18 mouse cellular contexts compared by ENCODE assay signal in genomic region chr14:12132046-12132615, GRCm38 (mm10).
DNase-seq lines count a peak whose midpoint lies in the region; ATAC-seq and TF ChIP-seq lines count a peak whose summit lies in the region.
"Had no signal": no experiment of that assay in that cellular context is flagged by ENCODE, and none has a peak within 500 bp of the region (broad histone marks: within the 10 kb centered on the region; RNA-seq: fewer than 3 reads in every experiment).

No protein-coding gene starts in this region.

- TF ChIP-seq EP300 in liver, postnatal 0 days (IDR thresholded peaks at IDR 0.05; ENCODE audit: low read depth): no peak

- H3K4me3 ChIP-seq in gastrocnemius, adult 2 months: no peak overlapping the region
- H3K4me3 ChIP-seq in kidney, embryonic 16.5 days (ENCODE audit: low read length): no peak overlapping the region
- H3K4me3 ChIP-seq in liver, postnatal 0 days (ENCODE audit: low read depth, low read length): no peak overlapping the region
- H3K4me3 ChIP-seq: embryonic facial prominence, embryonic 10.5 days; forebrain, embryonic 15.5 days; heart, embryonic 15.5 days; hindbrain, embryonic 12.5 days; liver, embryonic 15.5 days; midbrain, embryonic 15.5 days had no signal

- no peak overlapping the region for H3K9ac ChIP-seq in kidney, embryonic 16.5 days (replicated peaks; ENCODE audit: low read length)
- H3K9ac ChIP-seq in liver, postnatal 0 days (replicated peaks): no peak overlapping the region
- H3K9ac ChIP-seq: forebrain, embryonic 15.5 days; heart, embryonic 15.5 days; hindbrain, embryonic 12.5 days; liver, embryonic 15.5 days; midbrain, embryonic 15.5 days had no signal

- peak; percentile 79 for ATAC-seq in kidney, embryonic 16.5 days (ENCODE audit: low FRiP score, low TSS enrichment)
- ATAC-seq in liver, postnatal 0 days: no peak
- ATAC-seq: forebrain, embryonic 15.5 days; inflammation-experienced regulatory T-cells, adult 6 months; midbrain, embryonic 15.5 days had no signal

- no peaks in the 10 kb centered on the region for H3K27me3 ChIP-seq in kidney, embryonic 16.5 days (ENCODE audit: insufficient read depth, low read length)
- H3K27me3 ChIP-seq in liver, postnatal 0 days (ENCODE audit: insufficient read depth, low read length): no peaks in the 10 kb centered on the region
- H3K27me3 ChIP-seq: forebrain, embryonic 15.5 days; heart, embryonic 15.5 days; hindbrain, embryonic 12.5 days; liver, embryonic 15.5 days; midbrain, embryonic 15.5 days had no signal

- intact Hi-C loops in gastrocnemius, adult 2 months (cut with DNase I): loop anchor here (10.0 kb wide), 3 partner anchors 267 to 827 kb away; no protein-coding TSS in a partner anchor
- intact Hi-C loops in gastrocnemius, postnatal 36 days (cut with DNase I): no loop called here

- no peaks in the 10 kb centered on the region; the same call in 1 of the 2 replicates for H3K4me1 ChIP-seq in kidney, embryonic 16.5 days (ENCODE audit: insufficient read depth, low read length)
- no peaks in the 10 kb centered on the region; the same call in 1 of the 2 replicates for H3K4me1 ChIP-seq in liver, postnatal 0 days (ENCODE audit: insufficient read depth)
- H3K4me1 ChIP-seq: embryonic facial prominence, embryonic 10.5 days; forebrain, embryonic 15.5 days; heart, embryonic 15.5 days; hindbrain, embryonic 12.5 days; liver, embryonic 15.5 days; midbrain, embryonic 15.5 days had no signal

- no peak overlapping the region for H3K4me2 ChIP-seq in kidney, embryonic 16.5 days (replicated peaks; ENCODE audit: low read depth, low read length)
- H3K4me2 ChIP-seq in liver, postnatal 0 days (ENCODE audit: low read depth, low read length): no peak overlapping the region
- H3K4me2 ChIP-seq: forebrain, embryonic 15.5 days; heart, embryonic 15.5 days; hindbrain, embryonic 12.5 days; liver, embryonic 15.5 days; midbrain, embryonic 15.5 days had no signal

- 55% methylated on average over 7 of the region's 7 CpGs for WGBS in kidney, embryonic 16.5 days
- 64% methylated on average over 7 of the region's 7 CpGs for WGBS in liver, postnatal 0 days (ENCODE audit: insufficient replicate concordance)

- DNase-seq in gastrocnemius, adult 2 months: no peak
- no peak for DNase-seq in gastrocnemius, postnatal 36 days
- DNase-seq in adrenal gland, postnatal 14 days: peak; percentile 29
- DNase-seq in lung, postnatal 10 days: peak; percentile 30
- DNase-seq in liver, postnatal 0 days: no peak
- no peak for DNase-seq in retina, postnatal 1 day
- DNase-seq in gastrocnemius, postnatal 4 days (ENCODE audit: low spot score in 2 of 2): no peak
- DNase-seq: cerebellum, adult 2 months; heart, adult 18-20 months; thymus, adult 18-20 months had no signal

- TF ChIP-seq CTCF in gastrocnemius, adult 2 months (IDR thresholded peaks at IDR 0.05): no peak
- TF ChIP-seq CTCF in liver, postnatal 0 days (IDR thresholded peaks at IDR 0.05; ENCODE audit: low read depth): no peak

- H3K36me3 ChIP-seq in kidney, embryonic 16.5 days (ENCODE audit: insufficient read depth, low read length): no peaks in the 10 kb centered on the region
- H3K36me3 ChIP-seq in liver, postnatal 0 days (replicated peaks; ENCODE audit: insufficient read depth, low read length): no peaks in the 10 kb centered on the region
- H3K36me3 ChIP-seq: embryonic facial prominence, embryonic 10.5 days; forebrain, embryonic 15.5 days; heart, embryonic 15.5 days; hindbrain, embryonic 12.5 days; liver, embryonic 15.5 days; midbrain, embryonic 15.5 days had no signal

- no peaks in the 10 kb centered on the region for H3K9me3 ChIP-seq in kidney, embryonic 16.5 days (ENCODE audit: low read length)
- no peaks in the 10 kb centered on the region for H3K9me3 ChIP-seq in liver, postnatal 0 days (ENCODE audit: low read length)
- H3K9me3 ChIP-seq: embryonic facial prominence, embryonic 10.5 days; forebrain, embryonic 15.5 days; heart, embryonic 15.5 days; hindbrain, embryonic 12.5 days; liver, embryonic 15.5 days; midbrain, embryonic 15.5 days had no signal

- H3K27ac ChIP-seq in gastrocnemius, adult 2 months: 0 out of 2 replicates have a peak overlapping the region, but pooled peaks have one; percentile 5
- peak overlapping the region; percentile 35; the same call in 1 of the 2 replicates for H3K27ac ChIP-seq in kidney, embryonic 16.5 days (ENCODE audit: low read length)
- H3K27ac ChIP-seq in liver, postnatal 0 days (ENCODE audit: low read depth): no peak overlapping the region
- H3K27ac ChIP-seq: embryonic facial prominence, embryonic 10.5 days; forebrain, embryonic 15.5 days; heart, embryonic 15.5 days; hindbrain, embryonic 12.5 days; liver, embryonic 15.5 days; midbrain, embryonic 15.5 days had no signal

Comparison
In these comparisons a context has a peak if more than half of its experiments do, and no peak if none do; other contexts are left out.
1. DNase-seq: peak in adrenal gland, postnatal 14 days (single experiment) and lung, postnatal 10 days (single experiment); none in gastrocnemius, adult 2 months (single experiment), gastrocnemius, postnatal 36 days (0 of 2), liver, postnatal 0 days (single experiment), retina, postnatal 1 day (single experiment) and gastrocnemius, postnatal 4 days (0 of 2).